Mouse (Mus musculus) right cerebral cortex, postnatal 10 days (tissue): ENCODE results near the gene Atp7b.

Experiments
- DNase-seq, 2 experiments: peaks; one replicate each; pipeline ENCODE4 v3.0.0; 2021; ENCODE audit warnings: low spot score in 2 of 2

Gene Atp7b

GRCm38 (mm10) chr8:22025241-22025640 lies 34.9 kb downstream of the Atp7b start:
- DNase-seq = no peak

DNA sequence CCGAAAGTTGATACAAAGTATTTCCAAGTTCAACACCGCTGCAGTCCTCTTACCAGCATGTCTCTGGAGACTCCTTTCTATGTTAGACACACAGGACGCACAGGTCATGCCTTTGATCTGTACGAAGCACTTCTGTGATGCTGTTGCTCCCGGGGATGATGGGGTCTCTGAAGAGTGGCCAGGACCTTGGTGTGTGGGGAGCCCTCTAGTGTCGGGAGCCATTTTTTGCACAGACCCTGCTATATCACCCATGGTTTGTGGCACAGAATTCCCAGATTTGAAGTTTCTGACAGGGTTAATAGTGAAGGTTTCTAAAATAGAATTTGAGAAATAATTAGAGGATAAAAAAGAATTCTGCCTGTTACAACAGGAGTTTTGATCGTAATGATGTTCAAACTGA lies 37.9 kb downstream of the Atp7b start:
- no peak for DNase-seq

DNA sequence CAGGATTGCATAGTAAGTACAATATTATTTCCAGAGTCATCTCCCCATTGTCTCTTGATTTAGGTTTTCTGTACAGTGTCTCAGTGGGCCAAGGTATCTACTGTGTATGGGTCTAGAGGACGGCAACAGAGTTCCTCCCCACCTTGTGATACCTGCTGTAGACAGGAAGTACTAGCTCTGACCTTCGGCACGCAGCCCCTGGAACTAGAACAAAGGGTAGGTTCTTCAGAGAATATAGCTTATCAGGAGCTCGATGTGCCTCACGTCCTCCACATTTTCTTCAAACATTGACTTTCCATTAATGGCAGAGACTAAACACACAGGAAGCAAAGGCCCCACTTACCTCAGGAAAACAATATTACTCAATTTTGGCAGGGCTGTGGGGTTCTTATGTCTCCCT lies 40.6 kb downstream of the Atp7b start:
- DNase-seq = no peak

- DNase-seq = no peak
These were observed 42.4 kb downstream of the Atp7b start for GRCm38 (mm10) chr8:22017731-22018130.

DNA sequence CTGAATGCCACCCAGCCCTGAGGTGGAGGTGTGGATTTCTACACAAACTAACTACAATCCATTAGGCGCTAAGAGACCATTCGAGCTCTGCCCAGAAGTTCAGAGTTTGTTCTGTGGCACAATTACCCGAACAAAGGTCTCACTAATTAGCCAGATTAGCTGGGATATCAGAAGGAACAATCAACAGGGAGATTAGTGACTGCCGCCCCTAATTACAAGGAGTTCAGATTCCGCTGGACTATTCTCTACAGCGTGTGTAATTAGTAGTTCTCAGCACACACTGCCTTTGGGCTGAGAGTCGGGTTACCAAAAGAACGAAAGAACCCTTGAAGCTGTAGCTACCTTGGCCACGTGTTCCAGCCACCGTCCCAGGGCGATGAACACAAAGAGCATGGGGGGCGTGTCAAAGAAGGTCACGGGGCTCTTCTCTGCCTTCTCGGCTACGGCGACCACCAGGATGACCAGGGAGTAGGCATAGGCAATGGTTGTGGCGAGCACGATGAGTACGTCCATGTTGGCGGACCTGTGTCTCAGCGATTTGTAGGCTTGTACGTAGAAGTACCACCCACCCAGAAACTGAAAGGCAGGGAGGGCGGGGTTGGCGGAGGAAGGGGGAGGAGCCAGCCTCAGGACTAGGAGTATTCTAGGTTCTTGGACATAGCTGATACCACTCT lies 46.9 kb downstream of the Atp7b start:
- peak; percentile 35 to 44 for DNase-seq

GRCm38 (mm10) chr8:22009403-22009802 lies 50.7 kb downstream of the Atp7b start:
- DNase-seq = no peak

DNA sequence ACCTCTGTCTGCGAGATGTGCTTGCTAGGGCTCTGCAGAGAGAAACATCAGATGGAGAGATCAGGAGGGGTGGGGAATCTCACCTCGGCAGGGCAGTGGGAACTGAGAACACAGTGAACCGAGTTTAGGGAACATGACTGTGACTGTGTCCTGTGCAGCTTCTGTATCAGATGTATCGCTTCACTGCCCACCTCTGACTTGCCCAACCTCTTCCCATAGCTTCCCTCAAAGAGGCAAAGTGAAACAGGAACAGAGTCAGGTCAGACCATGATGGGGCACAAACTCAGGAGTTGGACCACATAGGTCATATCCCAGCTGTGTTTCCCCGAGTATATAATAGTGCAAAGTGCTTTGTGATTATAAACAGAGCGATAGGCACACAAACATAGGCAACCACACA lies 53.7 kb downstream of the Atp7b start:
- no peak for DNase-seq

- DNase-seq = no peak
These were observed 55.2 kb downstream of the Atp7b start for GRCm38 (mm10) chr8:22004750-22005522.

GRCm38 (mm10) chr8:21995181-21995580 lies 64.9 kb downstream of the Atp7b start:
- no peak for DNase-seq

- peak; percentile 65 to 73 for DNase-seq
These were observed 67.9 kb downstream of the Atp7b start for GRCm38 (mm10) chr8:21992184-21992583.

GRCm38 (mm10) chr8:21981664-21982337 lies 78.3 kb downstream of the Atp7b start:
- peak; percentile 43 to 47 for DNase-seq

DNA sequence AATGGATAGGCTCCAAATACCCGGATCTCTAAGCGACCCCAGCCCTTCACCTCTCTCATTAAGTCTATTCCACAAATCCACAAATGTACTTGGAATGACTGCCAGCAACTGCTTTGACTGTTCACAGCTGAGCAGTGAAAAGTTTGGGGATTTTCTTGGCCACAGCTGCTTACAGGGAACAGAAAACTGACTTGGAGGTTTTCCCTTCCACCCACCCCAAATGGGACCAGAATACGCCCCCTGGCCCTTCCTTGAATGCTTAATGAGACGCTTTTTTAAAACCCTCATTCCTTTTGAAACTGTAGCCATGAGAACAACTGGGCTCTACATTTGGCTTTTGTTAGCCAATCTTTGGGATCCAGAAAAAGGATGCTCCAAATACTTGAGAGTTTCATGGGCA lies 81.9 kb downstream of the Atp7b start:
- peak; percentile 63 to 68 for DNase-seq

DNA sequence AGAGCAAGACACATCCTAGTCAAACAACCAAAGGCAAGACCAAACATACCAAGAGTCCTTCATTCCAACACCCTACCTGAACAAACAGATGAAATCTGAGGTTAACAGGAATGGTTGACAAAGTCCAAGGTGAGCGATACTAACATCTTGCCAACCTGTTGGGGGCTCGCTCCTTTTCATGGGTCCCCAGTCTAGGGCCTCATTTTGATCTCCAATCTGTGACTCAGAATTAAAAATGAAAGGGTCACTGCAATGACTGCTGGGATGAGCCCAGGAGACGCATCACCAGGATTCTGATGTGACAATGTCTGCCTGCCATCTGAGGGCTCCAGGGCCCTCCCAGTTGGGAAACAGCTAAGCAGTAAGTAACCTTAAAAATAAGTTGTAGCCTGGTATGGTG lies 90.6 kb downstream of the Atp7b start, which contains the start of gene Ccdc70:
Gene Ccdc70 (plus strand): TSS at position 301 of the 400 bp plus-strand sequence.
- no peak for DNase-seq

DNA sequence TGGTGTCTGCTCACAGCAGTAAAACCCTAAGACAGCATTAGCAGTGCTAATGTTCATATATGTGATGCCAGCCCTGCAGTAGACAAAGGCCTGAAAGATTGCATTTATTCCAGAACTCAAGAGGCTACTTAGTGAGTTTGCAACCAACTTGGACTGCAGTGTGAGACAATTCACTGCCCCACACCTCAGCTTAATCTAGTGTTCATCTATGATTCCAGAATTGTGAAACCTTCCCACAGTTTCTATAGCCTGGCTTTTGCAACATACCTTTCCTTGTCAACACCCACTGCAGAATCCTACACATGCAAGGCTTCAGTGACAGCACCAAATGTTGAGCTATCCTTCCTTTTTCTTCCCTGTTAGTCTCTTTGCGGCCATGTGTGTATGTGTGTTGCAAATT lies 93.5 kb downstream of the Atp7b start:
- no peak for DNase-seq

DNA sequence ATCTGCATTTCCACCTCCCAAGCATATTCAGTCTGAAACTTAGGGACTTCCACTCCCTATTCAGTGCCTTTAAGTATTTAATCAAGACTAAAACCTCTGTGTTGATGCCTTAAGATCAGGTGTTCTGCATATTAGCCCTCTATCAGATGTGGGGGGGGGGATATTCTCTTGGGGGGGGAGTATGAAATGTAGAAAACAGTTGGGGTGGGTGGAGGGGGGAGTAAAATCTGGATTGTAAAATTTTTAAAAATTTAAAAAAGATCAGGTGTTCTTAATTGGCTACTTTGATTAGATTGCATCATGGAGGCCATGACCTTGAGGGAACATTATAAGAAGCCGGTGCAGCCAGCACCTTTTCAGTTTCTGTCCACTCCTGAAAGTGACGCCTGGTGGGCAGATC lies 101.7 kb downstream of the Atp7b start, which contains the start of gene Fam90a1a:
Gene Fam90a1a (plus strand): TSS at position 301 of the 400 bp plus-strand sequence.
- DNase-seq = no peak

- no peak for DNase-seq
These were observed 103.8 kb downstream of the Atp7b start for GRCm38 (mm10) chr8:21956336-21956735.

DNA sequence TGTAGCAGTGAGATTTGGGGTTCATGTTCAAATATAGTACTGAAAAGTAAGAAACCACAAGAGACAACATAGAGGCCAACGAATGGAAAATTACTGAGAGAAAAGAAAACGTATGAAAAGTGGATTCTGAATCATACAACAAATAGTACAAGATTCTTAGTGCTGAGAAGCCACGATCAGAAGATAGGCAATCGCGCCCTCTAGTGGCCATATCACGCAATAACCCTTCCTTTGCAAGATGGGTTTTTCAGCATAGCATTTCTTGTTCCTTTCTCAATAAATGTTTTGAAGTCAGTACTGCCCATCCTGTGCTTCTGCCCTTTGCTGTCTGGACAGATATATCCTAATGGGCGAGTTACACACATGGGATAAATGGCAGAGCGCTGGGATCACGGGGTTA lies 104.8 kb downstream of the Atp7b start:
- DNase-seq = peak; percentile 51 to 70

DNA sequence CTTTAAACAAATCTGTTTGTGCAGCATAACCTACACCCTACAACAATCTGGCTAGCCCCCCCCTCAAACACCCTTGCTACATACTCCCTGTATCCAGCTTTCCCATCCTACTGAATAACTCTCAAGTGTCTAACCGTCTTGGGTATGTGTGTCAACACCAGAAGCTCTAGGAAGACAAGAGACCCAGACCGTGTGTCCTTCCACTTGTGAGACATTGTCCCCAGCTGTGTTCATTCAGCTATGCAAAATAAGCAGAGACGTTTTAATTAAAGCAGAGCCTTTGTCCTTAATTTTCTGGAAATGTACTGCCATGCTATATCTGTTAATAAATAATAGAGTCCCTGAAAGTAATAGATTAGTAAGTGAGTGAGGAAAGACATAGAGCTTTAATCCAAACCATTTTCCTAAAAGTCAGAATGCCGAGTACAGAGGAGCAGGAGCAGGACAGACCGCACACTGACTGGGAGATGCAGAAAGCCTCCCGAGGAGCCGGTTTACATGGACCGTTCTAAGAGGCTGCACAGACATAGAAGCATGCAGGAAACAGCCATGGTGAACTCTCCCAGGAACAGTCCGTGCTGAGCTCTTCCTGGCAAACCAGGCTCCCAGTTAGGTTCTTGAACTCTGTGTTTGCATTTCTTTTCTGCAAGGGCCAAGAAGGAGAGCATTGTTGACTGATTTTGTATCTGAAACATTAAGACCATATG lies 112.6 kb downstream of the Atp7b start:
- no peak for DNase-seq

GRCm38 (mm10) chr8:21946462-21946861 lies 113.6 kb downstream of the Atp7b start, which contains the start of gene Defb13:
Gene Defb13, plus strand, starts transcription at chr8:21946762.
- DNase-seq = no peak
